Mouse (Mus musculus) embryonic facial prominence, embryonic 10.5 days (tissue): ENCODE measurements around the gene Cutal. TPM values are rescaled to one million over a fixed set of nuclear protein-coding genes. Genes with fewer than 3 reads are reported as not detected.

Experiments
- DNase-seq: peaks from one replicate; pipeline ENCODE4 v3.0.0-alpha.2; 2017; ENCODE audit warnings: low spot score
- H3K27ac ChIP-seq: fragments of 300-500 bp; sonication (generic); replicated peaks from 2 replicates; pipeline ENCODE4 v1.5.1; 2016; ENCODE audit warnings: mild to moderate bottlenecking
- H3K27me3 ChIP-seq: fragments of 300-500 bp; sonication (generic); replicated peaks from 2 replicates; pipeline ENCODE4 v1.6.1; 2016; ENCODE audit warnings: low read depth, mild to moderate bottlenecking; ENCODE audit not compliant: poor library complexity, severe bottlenecking
- H3K36me3 ChIP-seq: fragments of 300-500 bp; sonication (generic); replicated peaks from 2 replicates; pipeline ENCODE4 v1.6.1; 2016; ENCODE audit warnings: mild to moderate bottlenecking, moderate library complexity
- H3K4me1 ChIP-seq: fragments of 300-500 bp; sonication (generic); 2 replicates; pipeline ENCODE4 v1.6.1; 2016
- H3K4me3 ChIP-seq: fragments of 300-500 bp; sonication (generic); 2 replicates; pipeline ENCODE4 v1.5.1; 2016; ENCODE audit warnings: mild to moderate bottlenecking, moderate library complexity
- H3K9me3 ChIP-seq: fragments of 300-500 bp; sonication (generic); 2 replicates; pipeline ENCODE4 v1.6.1; 2016; ENCODE audit warnings: mild to moderate bottlenecking
- WGBS: fragments of 180-500 bp; shearing (Covaris S2); methylation state at CpG from one replicate; pipeline ENCODE4 v1.1.7; 2016; 5-methylcytosine and 5-hydroxymethylcytosine counted together
- polyA plus RNA-seq: library from polyadenylated mRNA; unstranded; fragments of >200 nt; fragmentation: Nextera tagmentation; extraction: Ambion mirVana; gene quantifications from 2 replicates; pipeline ENCODE4 v1.2.1, GENCODE M21; 2016

Gene Cutal
- polyA plus RNA-seq, 1 experiment from 2014 or later, result 0.09 TPM

DNA sequence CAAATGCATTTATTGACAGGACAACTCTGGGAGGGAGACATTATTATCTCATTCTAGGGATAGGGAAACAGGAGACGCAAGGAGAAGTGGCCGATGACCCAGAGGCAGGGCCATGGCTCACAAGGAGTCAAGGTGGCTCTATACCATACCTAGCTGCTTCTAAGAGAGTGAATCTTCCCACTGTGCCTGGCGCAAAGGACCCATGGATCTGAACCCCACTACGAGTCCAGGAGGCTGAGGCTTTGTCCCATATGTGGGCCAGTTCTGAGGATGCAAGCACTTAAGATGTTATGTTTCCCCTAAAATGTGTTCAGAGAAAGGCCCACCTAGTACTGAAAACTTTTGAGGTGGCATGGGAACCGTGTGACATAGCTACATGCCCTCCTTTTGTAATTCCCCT is 37.7 kb downstream of the Cutal start:
- H3K36me3 ChIP-seq, result no peaks in the 10 kb centered on the region
- WGBS, result 84% methylated on average over 5 of the region's 5 CpGs
- no peak for DNase-seq
- no peaks in the 10 kb centered on the region for H3K9me3 ChIP-seq
- H3K27me3 ChIP-seq, result peaks cover 85% of the 10 kb centered on the region
- no peak overlapping the region for H3K27ac ChIP-seq
- H3K4me1 ChIP-seq, result peaks cover 31% of the 10 kb centered on the region
- no peak overlapping the region for H3K4me3 ChIP-seq

DNA sequence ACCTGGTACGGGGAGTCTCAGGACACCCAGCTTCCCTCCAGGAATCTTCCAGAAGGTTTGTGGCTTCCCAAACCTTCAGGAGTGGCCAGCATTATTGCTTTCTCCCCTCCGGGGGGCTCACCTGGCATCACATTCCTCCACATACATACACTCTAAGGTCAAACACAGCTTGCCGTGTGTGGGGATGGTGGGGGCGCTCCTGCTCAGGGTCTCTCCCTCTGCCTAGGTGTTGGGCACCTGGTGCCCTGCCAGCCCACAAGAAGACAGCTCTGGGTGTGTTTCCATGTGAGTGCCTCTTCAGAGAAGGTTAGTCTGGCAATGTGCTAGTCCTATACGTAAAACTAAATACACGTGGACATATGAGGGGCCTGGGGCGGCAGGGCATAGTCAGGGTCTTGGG is 38.4 kb downstream of the Cutal start:
- DNase-seq, result no peak
- H3K9me3 ChIP-seq, result no peaks in the 10 kb centered on the region
- no peaks in the 10 kb centered on the region for H3K36me3 ChIP-seq
- H3K4me1 ChIP-seq, result peaks cover 27% of the 10 kb centered on the region
- peaks cover 86% of the 10 kb centered on the region for H3K27me3 ChIP-seq
- WGBS, result 40% methylated on average over 7 of the region's 7 CpGs
- H3K27ac ChIP-seq, result no peak overlapping the region
- peak overlapping the region; percentile 77 for H3K4me3 ChIP-seq

DNA sequence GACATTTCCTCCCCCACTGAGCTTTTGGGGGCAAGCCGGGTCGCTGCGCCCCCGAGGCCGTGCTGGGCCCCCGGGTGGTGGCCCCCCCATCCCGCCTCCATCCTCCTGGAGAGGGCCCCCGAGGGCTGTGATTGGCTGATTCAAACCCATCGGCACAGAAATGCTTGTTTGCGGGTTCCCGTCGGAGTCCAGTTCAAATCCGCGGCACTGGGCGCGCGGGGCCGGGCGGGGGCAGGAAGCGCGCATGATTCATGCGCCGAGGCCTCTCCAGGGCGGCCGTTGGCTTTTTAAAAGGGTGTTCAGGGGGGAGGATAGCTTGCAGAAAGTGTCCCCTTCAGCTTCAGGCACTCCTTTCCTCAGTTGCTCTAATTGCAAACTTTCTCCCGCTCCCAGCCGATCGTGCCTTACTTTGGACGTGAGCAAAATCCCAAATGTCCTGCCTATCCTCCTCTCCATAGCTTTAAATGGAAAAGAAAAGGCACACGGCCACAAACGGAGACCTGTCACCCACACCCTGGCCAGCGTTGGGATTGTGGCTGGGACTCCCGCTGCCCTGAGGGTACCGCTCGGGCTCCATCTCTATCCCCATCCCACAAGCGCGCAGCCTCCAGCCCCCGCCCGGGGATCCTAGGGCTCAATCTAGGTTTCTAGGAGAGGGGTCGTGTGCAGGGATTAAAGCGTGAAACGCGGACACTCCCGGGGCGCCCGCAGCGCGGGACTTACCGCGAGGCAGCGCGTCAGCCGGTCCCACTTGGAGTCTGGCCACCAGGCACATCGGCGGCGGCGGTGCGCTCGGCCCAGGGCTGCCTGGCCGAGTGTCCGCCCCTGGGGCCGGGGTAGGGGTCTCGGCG is 39.2 kb downstream of the Cutal start, which contains the start of gene Phf19:
Gene Phf19, minus strand, starts transcription at position 809 of the 851 bp plus-strand sequence.
- Histone ChIP-seq H3K4me1 (peaks cover 27% of the 10 kb centered on the region), H3K9me3 (no peaks in the 10 kb centered on the region), H3K27ac (peak within 1 kb of the TSS; percentile 63), H3K4me3 (peak within 1 kb of the TSS; percentile 77), H3K27me3 (peaks cover 81% of the 10 kb centered on the region), H3K36me3 (no peaks in the 10 kb centered on the region)
- under 1% methylated on average over 64 of the region's 64 CpGs for WGBS
- DNase-seq, result peak; percentile 55

DNA sequence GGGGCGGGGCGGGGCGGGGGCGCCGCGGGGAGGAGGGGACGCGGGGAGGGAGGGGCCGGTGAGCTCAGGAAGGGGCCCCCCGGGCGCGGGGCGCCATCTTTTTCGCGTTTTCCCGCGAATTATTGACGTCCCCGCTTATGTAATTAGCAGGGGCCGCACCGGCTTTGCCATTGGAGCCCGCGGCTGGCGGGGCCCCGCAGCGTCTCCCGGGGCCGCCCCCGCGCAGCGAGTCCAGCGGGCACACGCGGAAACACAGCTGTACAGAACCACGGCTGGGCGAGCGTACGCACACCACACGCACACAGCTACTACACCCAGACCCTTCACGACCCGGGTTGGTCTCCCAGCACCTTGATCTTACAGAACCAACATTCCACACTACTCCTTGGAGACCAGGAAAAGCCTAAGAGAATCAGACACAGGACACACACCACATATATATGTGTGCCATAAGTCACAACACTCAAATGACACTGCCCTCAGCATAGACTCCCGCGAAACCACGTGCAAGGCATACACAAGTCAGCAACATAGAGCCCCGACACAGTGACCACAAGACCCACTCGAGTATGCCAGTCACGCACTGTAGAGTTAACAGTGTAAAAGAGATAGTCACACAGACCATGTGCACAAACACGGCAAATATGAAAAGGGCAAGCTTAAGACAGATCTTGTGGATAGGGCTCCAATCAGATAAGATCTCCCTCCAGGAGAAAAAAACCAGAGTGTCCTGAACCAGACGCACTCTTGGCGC is 40.0 kb downstream of the Cutal start:
- H3K4me3 ChIP-seq, result peak overlapping the region; percentile 77
- no peaks in the 10 kb centered on the region for H3K36me3 ChIP-seq
- H3K27me3 ChIP-seq, result peaks cover 79% of the 10 kb centered on the region
- H3K27ac ChIP-seq, result peak overlapping the region; percentile 63
- peaks cover 27% of the 10 kb centered on the region for H3K4me1 ChIP-seq
- no peaks in the 10 kb centered on the region for H3K9me3 ChIP-seq
- peak; percentile 66 for DNase-seq
- WGBS, result 3% methylated on average over 48 of the region's 50 CpGs

DNA sequence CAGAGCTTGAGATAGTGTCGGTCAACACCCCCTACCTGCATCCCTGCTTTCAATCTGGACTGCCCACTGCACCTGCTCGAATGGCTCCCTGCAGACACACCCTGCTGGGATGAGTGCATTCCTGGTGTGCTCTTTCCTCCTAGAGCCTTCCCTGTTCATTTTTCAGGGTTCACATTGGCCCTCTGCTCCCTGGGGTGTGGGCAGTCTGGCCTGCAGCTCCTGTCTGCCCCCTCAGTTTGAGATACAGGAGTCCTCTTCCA is 40.6 kb downstream of the Cutal start:
- H3K4me3 ChIP-seq, result peak overlapping the region; percentile 77
- H3K4me1 ChIP-seq, result peaks cover 27% of the 10 kb centered on the region
- DNase-seq, result no peak
- H3K27me3 ChIP-seq, result peaks cover 74% of the 10 kb centered on the region
- no peaks in the 10 kb centered on the region for H3K36me3 ChIP-seq
- H3K27ac ChIP-seq, result no peak overlapping the region
- no peaks in the 10 kb centered on the region for H3K9me3 ChIP-seq
- 7% methylated on average over 2 of the region's 2 CpGs for WGBS

DNA sequence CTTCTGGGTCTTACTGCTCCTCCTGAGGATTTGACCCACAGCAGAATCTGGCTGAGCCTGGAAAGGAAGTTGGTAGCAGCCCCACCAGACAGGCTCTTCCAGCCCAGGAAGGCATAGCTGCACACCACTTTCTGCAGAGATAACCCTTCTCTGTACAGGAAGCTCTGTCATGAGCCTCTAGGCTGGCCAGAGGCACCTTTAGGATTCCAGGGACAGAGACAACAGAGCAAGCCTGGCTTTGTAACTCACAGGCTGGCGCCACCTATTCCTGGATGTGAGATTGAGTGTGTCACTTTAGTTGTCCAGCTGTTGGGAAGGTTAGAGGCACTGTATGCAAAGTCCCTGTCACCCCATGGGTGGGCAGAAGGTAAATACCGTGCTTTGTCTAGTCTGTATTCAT is 40.9 kb downstream of the Cutal start:
- DNase-seq, result no peak
- Histone ChIP-seq H3K4me1 (peaks cover 27% of the 10 kb centered on the region), H3K4me3 (peak overlapping the region; percentile 77; the same call in 1 of the 2 replicates), H3K27me3 (peaks cover 71% of the 10 kb centered on the region), H3K27ac (no peak overlapping the region), H3K36me3 (no peaks in the 10 kb centered on the region), H3K9me3 (no peaks in the 10 kb centered on the region)
- WGBS, result 44% methylated on average over 2 of the region's 2 CpGs

DNA sequence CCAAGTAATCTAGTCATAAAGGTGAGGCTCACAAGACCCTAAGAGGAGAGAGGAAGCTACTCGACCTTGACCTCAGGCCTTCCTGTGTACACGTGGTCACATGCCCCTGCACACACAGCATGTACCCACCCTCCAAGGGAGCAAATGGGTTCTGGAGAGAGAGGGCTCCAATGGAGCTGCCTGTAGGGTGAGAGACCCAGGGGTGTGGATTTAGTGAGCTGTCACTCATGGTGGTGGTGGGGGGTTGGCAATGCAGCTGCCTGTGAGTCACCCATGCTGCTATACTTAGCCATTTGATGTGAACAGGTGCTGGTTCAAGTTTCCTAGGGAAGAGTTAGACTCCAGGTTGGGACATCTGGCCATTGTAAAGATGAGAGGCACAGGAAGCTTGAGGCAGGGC is 45.9 kb downstream of the Cutal start:
- Histone ChIP-seq H3K27me3 (peaks cover 22% of the 10 kb centered on the region), H3K27ac (no peak overlapping the region), H3K4me3 (no peak overlapping the region), H3K9me3 (no peaks in the 10 kb centered on the region), H3K36me3 (no peaks in the 10 kb centered on the region), H3K4me1 (peaks cover 16% of the 10 kb centered on the region)
- 62% methylated on average over 2 of the region's 2 CpGs for WGBS
- DNase-seq, result no peak

DNA sequence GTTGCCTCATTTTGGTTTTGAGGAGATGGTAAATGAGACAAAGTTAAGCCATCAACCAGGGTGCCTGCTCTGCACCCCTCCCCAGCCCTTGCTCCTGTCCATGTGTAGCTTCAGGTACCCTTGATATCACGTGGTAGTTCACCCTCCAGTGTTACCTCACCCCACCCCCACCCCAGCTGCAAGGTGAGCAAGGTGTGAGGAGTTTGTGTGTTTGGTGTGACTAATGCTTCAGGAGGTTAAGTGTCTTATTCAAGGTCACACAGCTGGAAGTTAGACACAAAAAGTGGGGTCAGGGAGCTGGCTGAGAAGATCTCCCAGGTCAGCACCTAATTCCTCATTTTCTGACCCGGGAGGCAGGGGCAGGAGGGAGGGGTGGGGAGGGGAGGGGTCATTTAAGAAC is 48.5 kb downstream of the Cutal start:
- no peak for DNase-seq
- Histone ChIP-seq H3K27me3 (no peaks in the 10 kb centered on the region), H3K4me1 (peaks cover 22% of the 10 kb centered on the region), H3K27ac (no peak overlapping the region), H3K4me3 (no peak overlapping the region), H3K9me3 (no peaks in the 10 kb centered on the region), H3K36me3 (no peaks in the 10 kb centered on the region)
- WGBS, result 17% methylated on average over 2 of the region's 2 CpGs

DNA sequence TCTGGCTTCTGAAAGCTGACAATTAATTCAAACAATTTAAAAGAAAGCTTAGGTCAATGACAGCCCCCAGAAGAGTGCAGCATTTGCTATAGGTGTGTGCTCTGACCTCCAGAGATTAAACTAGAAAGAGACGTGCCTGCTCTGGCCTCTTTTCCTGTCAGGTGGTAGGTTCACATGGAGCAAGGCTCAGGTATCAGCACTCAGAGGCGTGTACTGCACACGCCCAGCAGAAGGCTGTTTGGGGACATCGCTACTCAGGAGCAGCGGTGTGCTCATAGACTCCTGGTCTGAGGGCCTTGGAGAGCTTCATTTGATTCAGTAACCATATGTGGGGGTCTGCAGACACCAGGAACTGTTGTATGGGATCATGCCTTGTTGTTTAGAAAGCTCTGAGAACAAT is 53.1 kb downstream of the Cutal start:
- no peaks in the 10 kb centered on the region for H3K9me3 ChIP-seq
- 71% methylated on average over 5 of the region's 5 CpGs for WGBS
- H3K27me3 ChIP-seq, result no peaks in the 10 kb centered on the region
- H3K27ac ChIP-seq, result no peak overlapping the region
- no peaks in the 10 kb centered on the region for H3K36me3 ChIP-seq
- DNase-seq, result no peak
- H3K4me3 ChIP-seq, result no peak overlapping the region
- H3K4me1 ChIP-seq, result peaks cover 11% of the 10 kb centered on the region

DNA sequence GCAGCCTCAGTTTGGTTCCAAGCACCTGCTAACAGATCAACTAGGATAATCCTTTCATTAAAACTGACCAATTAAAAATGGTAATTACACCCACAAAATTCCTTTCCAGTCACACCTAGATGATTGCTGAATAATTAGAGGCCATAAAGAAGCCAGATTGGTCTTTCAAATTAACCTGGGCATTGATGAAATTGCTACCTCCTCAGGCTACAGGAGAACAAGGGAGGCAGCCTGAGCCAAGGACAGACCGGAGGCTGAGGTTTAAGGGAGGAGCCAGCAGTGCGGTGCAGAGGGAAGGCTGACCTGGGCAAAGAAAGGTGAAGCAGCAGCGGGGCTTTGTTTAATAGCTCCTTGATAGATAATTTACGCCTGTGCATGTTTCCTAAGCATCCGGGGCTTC is 63.3 kb downstream of the Cutal start:
- Histone ChIP-seq H3K36me3 (no peaks in the 10 kb centered on the region), H3K27ac (no peak overlapping the region), H3K27me3 (0 out of 2 replicates have a peak, but pooled peaks cover 17% of the 10 kb centered on the region), H3K4me3 (no peak overlapping the region), H3K4me1 (peaks cover 25% of the 10 kb centered on the region), H3K9me3 (no peaks in the 10 kb centered on the region)
- DNase-seq, result no peak
- WGBS, result 39% methylated on average over 5 of the region's 5 CpGs

DNA sequence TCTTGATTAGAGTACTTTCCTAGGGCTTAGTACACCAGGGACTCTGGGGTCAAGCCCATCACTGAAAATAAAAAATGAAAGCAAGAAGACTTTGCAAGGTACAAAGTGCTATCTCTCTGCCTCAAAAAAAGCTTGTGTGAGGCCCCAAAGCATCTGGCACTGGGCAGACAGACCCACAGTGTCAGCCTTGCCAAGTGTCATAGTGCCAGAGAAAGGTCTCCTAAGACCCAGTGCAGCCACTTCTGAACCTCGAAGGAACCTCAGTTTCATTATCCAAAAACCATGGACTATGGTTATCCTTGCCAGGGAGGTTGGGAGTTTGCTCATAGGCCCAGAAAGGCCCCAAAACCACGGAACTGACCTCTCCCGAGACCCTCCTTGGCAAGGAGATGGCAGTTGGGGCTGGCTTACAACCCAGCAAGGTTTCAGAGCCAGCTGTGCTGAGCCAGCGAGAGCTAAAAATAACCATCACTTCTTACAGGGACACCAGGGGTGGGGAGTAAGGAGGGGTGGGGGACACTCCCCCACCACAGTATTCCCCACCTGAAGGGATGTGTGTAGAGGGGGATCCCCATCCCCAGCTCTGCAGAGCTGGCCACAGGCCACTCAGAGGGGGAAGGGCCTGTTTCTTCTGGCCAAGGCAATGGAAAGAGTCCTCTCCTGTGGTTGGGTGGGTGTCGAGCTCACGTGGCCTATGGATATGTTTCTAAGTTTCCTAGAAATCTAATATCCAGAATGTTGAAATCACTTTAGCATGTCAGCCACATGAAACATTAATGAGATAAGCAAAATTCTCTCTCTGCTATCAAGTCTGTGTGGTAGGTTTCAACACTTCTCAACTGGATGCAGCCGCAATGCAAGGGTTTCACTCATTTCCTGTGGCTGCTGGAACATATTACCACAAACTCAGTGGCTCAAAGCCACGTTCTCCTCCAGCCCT is 64.3 kb downstream of the Cutal start:
- no peak overlapping the region for H3K27ac ChIP-seq
- no peaks in the 10 kb centered on the region for H3K36me3 ChIP-seq
- no peak overlapping the region for H3K4me3 ChIP-seq
- no peak for DNase-seq
- no peaks in the 10 kb centered on the region for H3K9me3 ChIP-seq
- WGBS, result 78% methylated on average over 8 of the region's 8 CpGs
- 0 out of 2 replicates have a peak, but pooled peaks cover 19% of the 10 kb centered on the region for H3K27me3 ChIP-seq
- peaks cover 25% of the 10 kb centered on the region for H3K4me1 ChIP-seq

DNA sequence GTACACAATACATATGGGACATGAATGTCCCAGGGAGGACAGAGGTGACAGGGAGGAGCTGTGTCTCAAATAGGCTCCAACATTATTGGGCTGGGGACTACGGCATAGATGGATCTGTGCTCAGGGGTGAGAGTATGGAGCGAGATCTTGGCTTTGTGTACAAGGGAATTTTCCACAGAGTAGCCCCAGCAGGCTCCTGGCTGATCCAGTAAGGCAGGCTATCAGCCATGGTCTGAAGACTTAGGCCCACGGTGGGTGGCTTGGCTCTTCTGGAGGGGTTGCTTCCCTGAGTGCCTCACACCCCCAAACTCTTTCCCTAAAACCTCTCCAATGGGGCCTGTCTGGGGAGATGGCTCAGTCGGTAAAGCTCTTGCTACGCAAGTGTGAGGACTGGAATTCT is 66.0 kb downstream of the Cutal start:
- no peak overlapping the region for H3K4me3 ChIP-seq
- H3K36me3 ChIP-seq, result no peaks in the 10 kb centered on the region
- no peak overlapping the region for H3K27ac ChIP-seq
- H3K27me3 ChIP-seq, result 0 out of 2 replicates have a peak, but pooled peaks cover 19% of the 10 kb centered on the region
- DNase-seq, result no peak
- H3K9me3 ChIP-seq, result no peaks in the 10 kb centered on the region
- WGBS, result 80% methylated on average over 5 of the region's 5 CpGs
- H3K4me1 ChIP-seq, result peaks cover 31% of the 10 kb centered on the region
